Mouse (Mus musculus) olfactory bulb, adult 2 months (tissue): ENCODE measurements around the gene Zfp367.

Source experiments
- CTCF ChIP-seq: fragments of 200-500 bp; IDR thresholded peaks from 2 replicates; pipeline ENCODE4 v1.5.1; 2012; ENCODE audit warnings: low read depth, mild to moderate bottlenecking, low read length, moderate library complexity; ENCODE audit not compliant: insufficient read depth
- POLR2A ChIP-seq: fragments of 200-500 bp; IDR thresholded peaks from 2 replicates; pipeline ENCODE4 v1.6.1; 2012; ENCODE audit warnings: mild to moderate bottlenecking, low read depth, low read length, moderate library complexity; ENCODE audit not compliant: insufficient read depth

- TF ChIP-seq CTCF (no peak), POLR2A (no peak)
Measured at GRCm38 (mm10) chr13:64178746-64179652, 26.0 kb upstream of the Zfp367 start.
